Mouse (Mus musculus) midbrain, embryonic 16.5 days (tissue): Measurements from ENCODE around the gene Nr2e1. TPM values are rescaled to one million over a fixed set of nuclear protein-coding genes. Genes with fewer than 3 reads are reported as not detected.

Experiments
- ATAC-seq: fragments of 200-750 bp; cut with Nextera tagmentation; 2 replicates; pipeline ENCODE4 v1.8.0; 2017; ENCODE audit warnings: moderate TSS enrichment
- H3K27ac ChIP-seq: fragments of 300-500 bp; sonication (generic); 2 replicates; pipeline ENCODE4 v1.5.1; 2014; ENCODE audit warnings: mild to moderate bottlenecking, low read length, mixed read lengths
- H3K27me3 ChIP-seq: fragments of 300-500 bp; sonication (generic); 2 replicates; pipeline ENCODE4 v1.6.1; 2014; ENCODE audit warnings: low read depth, low read length, mixed read lengths; ENCODE audit not compliant: control insufficient read depth, insufficient read depth
- H3K36me3 ChIP-seq: fragments of 300-500 bp; sonication (generic); 2 replicates; pipeline ENCODE4 v1.6.1; 2014; ENCODE audit warnings: mild to moderate bottlenecking, low read length, moderate library complexity, mixed read lengths; ENCODE audit not compliant: control insufficient read depth, insufficient read depth
- H3K4me1 ChIP-seq: fragments of 300-500 bp; sonication (generic); 2 replicates; pipeline ENCODE4 v1.6.1; 2014; ENCODE audit warnings: mild to moderate bottlenecking, low read length, mixed read lengths; ENCODE audit not compliant: control insufficient read depth, insufficient read depth
- H3K4me2 ChIP-seq: fragments of 300-500 bp; sonication (generic); 2 replicates; pipeline ENCODE4 v1.6.1; 2014; ENCODE audit warnings: mild to moderate bottlenecking, low read length, mixed read lengths
- H3K4me3 ChIP-seq: fragments of 300-500 bp; sonication (generic); 2 replicates; pipeline ENCODE4 v1.5.1; 2014; ENCODE audit warnings: low read depth, mild to moderate bottlenecking, low read length, moderate library complexity, mixed read lengths
- H3K9ac ChIP-seq: fragments of 300-500 bp; sonication (generic); 2 replicates; pipeline ENCODE4 v1.6.1; 2014; ENCODE audit warnings: low read depth, low read length, mixed read lengths
- H3K9me3 ChIP-seq: fragments of 300-500 bp; sonication (generic); replicated peaks from 2 replicates; pipeline ENCODE4 v1.6.1; 2014; ENCODE audit warnings: mild to moderate bottlenecking, low read length, mixed read lengths; ENCODE audit not compliant: control insufficient read depth, poor library complexity, severe bottlenecking
- WGBS: fragments of 180-500 bp; shearing (Covaris S2); extraction: QIAGEN DNeasy Blood & Tissue Kit; methylation state at CpG from one replicate; pipeline ENCODE4 v1.1.7; 2014; 5-methylcytosine and 5-hydroxymethylcytosine counted together
- polyA plus RNA-seq: library from polyadenylated mRNA; unstranded; fragments of >200 nt; fragmentation: Nextera tagmentation; extraction: Ambion mirVana; gene quantifications from 2 replicates; pipeline ENCODE4 v1.2.1, GENCODE M21; 2015

The Nr2e1 gene
- polyA plus RNA-seq, 1 experiment from 2014 or later: 5.6 TPM

DNA sequence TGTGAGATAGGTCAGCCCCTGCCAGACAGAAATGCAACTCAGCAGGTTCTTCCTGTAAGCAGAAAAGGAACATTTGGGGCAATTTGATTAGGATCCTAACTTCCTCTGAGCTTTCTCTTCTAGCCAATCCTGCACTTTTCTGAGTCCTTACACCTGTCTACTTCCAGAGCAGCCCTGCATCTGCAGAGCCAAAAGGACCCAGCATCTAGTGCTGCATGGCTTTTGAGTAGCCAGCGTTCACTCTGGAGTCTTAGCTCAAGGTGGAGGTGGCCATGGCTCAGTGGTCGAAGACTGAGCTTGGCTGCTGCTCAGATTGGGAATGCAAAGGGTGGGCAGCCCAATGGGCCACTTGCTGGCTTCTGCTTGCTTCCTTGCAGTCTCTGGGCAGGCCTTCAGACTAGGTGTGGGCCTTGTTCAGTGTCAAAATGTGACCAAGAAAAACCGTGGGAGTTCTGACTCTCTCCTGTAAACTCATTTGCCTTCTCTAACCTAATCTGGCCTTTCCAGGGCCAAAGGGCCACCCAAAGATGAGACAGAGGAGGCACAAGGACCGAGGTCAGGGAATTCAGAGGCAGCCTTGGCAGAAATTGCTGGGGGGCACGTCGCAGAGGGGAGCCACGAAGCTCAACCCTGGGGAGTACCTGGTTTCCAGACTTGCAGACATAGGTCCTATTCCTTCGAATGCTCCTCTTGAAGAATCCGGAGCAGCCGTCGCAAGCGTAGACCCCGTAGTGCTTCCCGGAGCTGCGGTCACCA is 5.7 kb downstream of the Nr2e1 start:
- Histone ChIP-seq H3K27me3 (peaks cover 49% of the 10 kb centered on the region), H3K9me3 (no peaks in the 10 kb centered on the region), H3K9ac (no peak overlapping the region), H3K4me2 (no peak overlapping the region; the same call in 1 of the 2 replicates), H3K27ac (no peak overlapping the region), H3K36me3 (no peaks in the 10 kb centered on the region), H3K4me1 (peaks cover 16% of the 10 kb centered on the region), H3K4me3 (no peak overlapping the region)
- no peak for ATAC-seq
- 7% methylated on average over 15 of the region's 15 CpGs for WGBS

DNA sequence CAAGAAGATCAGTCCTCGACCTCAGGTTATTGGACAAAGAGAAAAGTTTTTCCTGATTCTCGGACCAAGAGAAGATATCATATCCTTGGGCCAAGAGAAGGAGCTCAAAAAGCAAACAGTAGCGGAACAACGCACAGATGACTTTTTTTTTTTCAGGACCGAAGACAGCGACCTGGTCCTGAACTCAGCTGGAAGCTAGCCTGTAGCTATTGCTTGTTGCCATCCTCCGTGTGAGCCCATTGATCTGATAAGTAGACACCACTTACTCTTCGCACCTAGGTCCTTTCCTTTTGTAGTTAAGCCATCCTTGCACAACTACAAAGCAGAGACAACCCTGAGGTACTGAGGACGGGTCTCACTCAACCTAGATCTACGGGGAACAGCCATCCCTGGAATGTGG is 8.8 kb downstream of the Nr2e1 start:
- no peaks in the 10 kb centered on the region for H3K9me3 ChIP-seq
- H3K27me3 ChIP-seq: peaks cover 55% of the 10 kb centered on the region
- no peak overlapping the region for H3K4me3 ChIP-seq
- H3K4me2 ChIP-seq: no peak overlapping the region
- peaks cover 15% of the 10 kb centered on the region for H3K4me1 ChIP-seq
- no peak overlapping the region for H3K9ac ChIP-seq
- no peak for ATAC-seq
- no peaks in the 10 kb centered on the region for H3K36me3 ChIP-seq
- no peak overlapping the region for H3K27ac ChIP-seq
- 28% methylated on average over 10 of the region's 10 CpGs for WGBS

DNA sequence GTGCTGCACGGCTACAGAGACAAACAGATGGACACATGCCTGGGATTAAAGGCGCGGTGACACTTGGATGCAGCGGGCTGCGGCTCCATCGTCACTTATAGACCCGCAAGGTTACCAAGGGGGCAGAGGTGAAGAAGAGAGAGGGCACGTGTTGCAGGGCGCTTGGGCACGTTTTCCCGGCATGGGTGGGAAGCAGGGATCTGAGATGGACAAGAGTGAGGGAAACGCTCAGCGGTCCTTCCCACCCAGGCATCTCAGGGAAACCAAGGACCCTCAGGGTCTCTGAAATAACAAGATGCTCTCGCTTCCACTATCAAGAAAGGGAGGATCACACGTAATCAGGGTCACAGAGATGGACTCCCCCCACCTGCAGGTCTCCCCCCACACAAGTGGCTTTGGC is 10.5 kb downstream of the Nr2e1 start:
- 11% methylated on average over 15 of the region's 15 CpGs for WGBS
- Histone ChIP-seq H3K4me3 (peak overlapping the region; percentile 39), H3K27me3 (peaks cover 59% of the 10 kb centered on the region), H3K4me1 (peaks cover 9% of the 10 kb centered on the region; the same call in 1 of the 2 replicates), H3K9me3 (no peaks in the 10 kb centered on the region), H3K9ac (peak overlapping the region; percentile 51; the same call in 1 of the 2 replicates), H3K36me3 (no peaks in the 10 kb centered on the region), H3K27ac (no peak overlapping the region), H3K4me2 (peak overlapping the region; percentile 61)
- peak; percentile 6; the same call in 1 of the 2 replicates for ATAC-seq

DNA sequence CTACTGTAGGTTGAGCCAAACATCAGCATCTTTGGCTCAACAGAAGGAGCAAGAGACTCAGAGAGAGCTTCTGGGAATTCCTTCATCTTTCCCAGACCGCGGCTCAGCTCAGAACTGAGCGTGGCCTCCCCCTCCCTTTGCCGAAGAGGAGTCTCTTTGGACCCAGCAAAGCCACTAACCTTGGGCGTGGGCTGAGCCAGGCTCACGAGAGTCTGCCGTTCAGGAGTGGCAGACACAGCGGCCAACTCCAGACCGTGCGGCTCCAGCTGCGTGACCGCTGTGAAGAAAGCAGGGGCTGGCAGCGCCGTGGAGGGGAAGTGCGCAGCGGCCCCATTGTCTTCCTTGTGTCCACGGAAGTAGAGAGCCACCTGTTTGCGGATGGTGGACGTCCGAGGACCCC is 10.9 kb downstream of the Nr2e1 start:
- Histone ChIP-seq H3K36me3 (no peaks in the 10 kb centered on the region), H3K27me3 (peaks cover 55% of the 10 kb centered on the region), H3K9me3 (no peaks in the 10 kb centered on the region), H3K27ac (no peak overlapping the region), H3K4me3 (peak overlapping the region; percentile 39), H3K4me2 (peak overlapping the region; percentile 61), H3K9ac (peak overlapping the region; percentile 51), H3K4me1 (peaks cover 9% of the 10 kb centered on the region; the same call in 1 of the 2 replicates)
- WGBS: 6% methylated on average over 20 of the region's 20 CpGs
- ATAC-seq: peak; percentile 67

DNA sequence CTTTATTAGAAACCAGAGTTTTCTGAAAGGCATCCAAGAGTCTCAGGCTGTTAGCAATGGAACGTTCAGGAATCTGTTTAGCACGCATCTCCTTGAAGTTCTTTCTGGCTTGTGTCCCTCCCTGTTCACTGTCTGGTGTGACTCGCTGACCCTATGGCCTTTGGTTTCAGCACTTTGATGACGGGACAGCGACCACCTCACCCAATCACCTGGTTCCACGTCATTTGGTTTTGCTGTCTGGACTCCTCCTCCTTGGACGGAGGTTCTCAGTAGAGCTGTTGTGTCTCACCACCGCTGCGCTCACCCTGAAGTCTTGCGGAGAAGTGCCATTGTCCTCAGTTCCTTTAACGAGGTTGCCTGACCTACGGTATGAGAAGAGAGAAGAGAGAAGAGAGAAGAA is 21.2 kb downstream of the Nr2e1 start:
- H3K36me3 ChIP-seq: no peaks in the 10 kb centered on the region
- H3K9ac ChIP-seq: no peak overlapping the region
- 20% methylated on average over 12 of the region's 12 CpGs for WGBS
- no peaks in the 10 kb centered on the region for H3K9me3 ChIP-seq
- no peak overlapping the region for H3K4me2 ChIP-seq
- no peaks in the 10 kb centered on the region for H3K4me1 ChIP-seq
- no peaks in the 10 kb centered on the region for H3K27me3 ChIP-seq
- ATAC-seq: no peak
- H3K27ac ChIP-seq: no peak overlapping the region
- H3K4me3 ChIP-seq: no peak overlapping the region

DNA sequence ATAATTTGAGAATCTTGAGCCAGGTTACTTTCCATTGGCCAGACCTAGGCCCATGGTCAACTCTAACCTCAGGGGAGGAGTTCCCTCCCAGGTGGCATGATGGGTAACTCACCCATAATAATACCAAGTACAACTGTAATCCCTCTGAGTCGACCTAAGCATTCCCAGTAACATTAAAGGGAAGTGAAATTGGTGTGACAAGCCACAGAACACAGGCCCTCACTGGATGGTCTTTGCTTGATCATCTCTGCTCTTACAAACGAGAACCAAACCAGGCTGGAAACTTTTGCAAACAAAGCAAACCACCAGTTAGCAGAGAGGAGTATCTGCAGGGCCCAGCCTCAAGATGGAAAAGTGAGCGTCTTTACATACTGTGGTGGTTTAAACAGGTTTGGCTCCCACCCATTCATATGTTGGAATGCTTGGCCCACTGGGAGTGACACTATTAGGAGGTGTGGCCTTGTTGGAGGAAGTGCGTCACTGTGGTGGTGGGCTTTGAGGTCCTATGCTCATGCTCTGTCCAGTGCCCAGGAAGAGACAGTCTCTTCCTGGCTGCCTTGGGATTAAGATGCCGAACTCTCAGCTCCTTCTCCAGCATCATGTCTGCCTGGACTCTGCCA is 23.7 kb downstream of the Nr2e1 start:
- Histone ChIP-seq H3K27me3 (no peaks in the 10 kb centered on the region), H3K36me3 (no peaks in the 10 kb centered on the region), H3K4me1 (no peaks in the 10 kb centered on the region), H3K4me3 (no peak overlapping the region), H3K9ac (no peak overlapping the region), H3K9me3 (no peaks in the 10 kb centered on the region), H3K27ac (no peak overlapping the region), H3K4me2 (no peak overlapping the region)
- no peak for ATAC-seq
- WGBS: 79% methylated on average over 5 of the region's 5 CpGs

DNA sequence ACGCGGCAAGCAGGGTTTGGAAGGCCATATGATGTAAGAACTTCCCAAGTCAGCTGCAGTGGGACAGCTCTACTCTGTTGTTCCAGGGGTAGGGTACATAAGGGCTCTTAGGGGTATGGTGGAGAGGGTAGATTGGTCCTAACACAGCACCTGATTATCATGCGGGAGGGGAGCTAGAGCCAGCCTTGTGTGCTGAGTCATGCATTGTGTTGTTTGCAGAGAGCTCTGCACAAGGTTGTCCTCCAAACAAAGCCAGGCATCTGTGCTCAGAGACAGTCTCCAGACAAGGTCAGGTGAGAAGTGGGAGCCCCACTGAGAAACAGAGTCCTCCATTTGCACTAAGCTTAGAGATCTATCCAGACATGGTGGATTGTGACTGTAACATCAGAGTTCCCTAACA is 36.9 kb downstream of the Nr2e1 start:
- Histone ChIP-seq H3K4me1 (no peaks in the 10 kb centered on the region), H3K4me3 (no peak overlapping the region), H3K4me2 (no peak overlapping the region), H3K9ac (no peak overlapping the region), H3K9me3 (no peaks in the 10 kb centered on the region), H3K27ac (no peak overlapping the region), H3K27me3 (no peaks in the 10 kb centered on the region), H3K36me3 (no peaks in the 10 kb centered on the region)
- 95% methylated on average over 3 of the region's 3 CpGs for WGBS
- ATAC-seq: no peak

DNA sequence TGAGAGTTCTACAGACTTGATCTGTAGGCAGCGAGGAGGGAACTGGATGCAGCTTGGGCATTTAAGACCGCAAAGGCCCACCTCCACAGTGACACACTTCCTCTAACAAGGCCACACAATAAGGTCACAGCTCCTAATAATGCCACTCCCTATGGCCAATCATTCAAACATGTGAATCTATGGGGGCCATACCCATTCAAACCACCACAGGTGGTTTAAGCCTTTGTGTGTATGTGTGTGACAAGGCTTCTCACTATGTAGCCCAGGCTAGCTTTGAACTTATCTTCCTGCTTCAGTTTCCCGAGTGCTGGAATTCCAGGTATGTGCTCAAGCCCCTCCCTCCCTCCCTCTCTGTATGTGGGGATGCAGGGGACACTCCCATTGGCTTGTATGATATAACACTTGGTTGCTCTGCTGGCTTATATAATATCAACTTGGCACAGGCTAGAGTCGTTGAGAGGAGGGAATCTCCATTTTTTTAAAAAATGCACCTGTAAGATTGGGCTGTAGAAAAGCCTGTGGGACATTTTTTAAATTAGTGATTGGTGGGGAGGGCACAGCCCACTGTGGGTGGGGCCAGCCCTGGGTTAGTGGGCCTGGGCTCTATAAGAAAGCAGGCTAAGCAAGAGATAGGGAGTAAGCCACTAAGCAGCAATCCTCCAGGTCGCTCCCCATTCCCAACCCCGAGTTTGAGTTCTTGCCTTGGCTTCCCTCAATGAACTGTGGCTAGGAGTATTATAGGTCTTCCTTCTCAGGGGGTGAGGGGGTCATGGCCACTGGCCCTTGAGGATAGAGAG is 37.5 kb downstream of the Nr2e1 start:
- no peak overlapping the region for H3K4me2 ChIP-seq
- H3K27ac ChIP-seq: no peak overlapping the region
- H3K4me1 ChIP-seq: no peaks in the 10 kb centered on the region
- H3K36me3 ChIP-seq: no peaks in the 10 kb centered on the region
- no peak for ATAC-seq
- 80% methylated on average over 6 of the region's 6 CpGs for WGBS
- no peaks in the 10 kb centered on the region for H3K27me3 ChIP-seq
- no peak overlapping the region for H3K9ac ChIP-seq
- no peak overlapping the region for H3K4me3 ChIP-seq
- no peaks in the 10 kb centered on the region for H3K9me3 ChIP-seq
